Mouse (Mus musculus) bone marrow, adult 2 months (tissue): ENCODE results near the gene Kcng3. TPM values are rescaled to one million over a fixed set of nuclear protein-coding genes. Genes with fewer than 3 reads are reported as not detected.

Source experiments
- H3K27ac ChIP-seq: fragments of 200-500 bp; 2 replicates; pipeline ENCODE4 v1.5.1; 2012; ENCODE audit warnings: low read depth, mild to moderate bottlenecking, control low read depth, inconsistent platforms, low read length; ENCODE audit not compliant: control insufficient read depth, poor library complexity, insufficient read depth
- H3K4me1 ChIP-seq: fragments of 200-500 bp; 2 replicates; pipeline ENCODE4 v1.6.1; 2011; ENCODE audit warnings: low read length; ENCODE audit not compliant: control insufficient read depth, insufficient read depth
- H3K4me3 ChIP-seq: fragments of 200-500 bp; replicated peaks from 2 replicates; pipeline ENCODE3; 2011; ENCODE audit warnings: mild to moderate bottlenecking, low read depth, low read length, control low read depth; ENCODE audit not compliant: control insufficient read depth
- CTCF ChIP-seq: fragments of 200-500 bp; IDR thresholded peaks from 2 replicates; pipeline ENCODE4 v1.5.1; 2011; ENCODE audit warnings: low read length, control low read depth; ENCODE audit not compliant: control insufficient read depth, insufficient read depth
- POLR2A ChIP-seq: fragments of 200-500 bp; IDR thresholded peaks from 2 replicates; pipeline ENCODE4 v1.6.1; 2011; ENCODE audit warnings: low read depth, mild to moderate bottlenecking, control low read depth, low read length, borderline replicate concordance; ENCODE audit not compliant: control insufficient read depth
- WGBS: fragments of 180-500 bp; shearing (Covaris S2); methylation state at CpG from one replicate; pipeline ENCODE4 v1.1.7; 2018; 5-methylcytosine and 5-hydroxymethylcytosine counted together
- polyA plus RNA-seq: library from polyadenylated mRNA; stranded (reverse); fragments of >200 nt; gene quantifications from 2 replicates; pipeline ENCODE4 v1.2.4, GENCODE M21; 2011; ENCODE audit warnings: low replicate concordance; ENCODE audit not compliant: missing spikeins, insufficient read depth, insufficient read length

Kcng3 gene
- polyA plus RNA-seq, 1 experiment, result not detected

DNA sequence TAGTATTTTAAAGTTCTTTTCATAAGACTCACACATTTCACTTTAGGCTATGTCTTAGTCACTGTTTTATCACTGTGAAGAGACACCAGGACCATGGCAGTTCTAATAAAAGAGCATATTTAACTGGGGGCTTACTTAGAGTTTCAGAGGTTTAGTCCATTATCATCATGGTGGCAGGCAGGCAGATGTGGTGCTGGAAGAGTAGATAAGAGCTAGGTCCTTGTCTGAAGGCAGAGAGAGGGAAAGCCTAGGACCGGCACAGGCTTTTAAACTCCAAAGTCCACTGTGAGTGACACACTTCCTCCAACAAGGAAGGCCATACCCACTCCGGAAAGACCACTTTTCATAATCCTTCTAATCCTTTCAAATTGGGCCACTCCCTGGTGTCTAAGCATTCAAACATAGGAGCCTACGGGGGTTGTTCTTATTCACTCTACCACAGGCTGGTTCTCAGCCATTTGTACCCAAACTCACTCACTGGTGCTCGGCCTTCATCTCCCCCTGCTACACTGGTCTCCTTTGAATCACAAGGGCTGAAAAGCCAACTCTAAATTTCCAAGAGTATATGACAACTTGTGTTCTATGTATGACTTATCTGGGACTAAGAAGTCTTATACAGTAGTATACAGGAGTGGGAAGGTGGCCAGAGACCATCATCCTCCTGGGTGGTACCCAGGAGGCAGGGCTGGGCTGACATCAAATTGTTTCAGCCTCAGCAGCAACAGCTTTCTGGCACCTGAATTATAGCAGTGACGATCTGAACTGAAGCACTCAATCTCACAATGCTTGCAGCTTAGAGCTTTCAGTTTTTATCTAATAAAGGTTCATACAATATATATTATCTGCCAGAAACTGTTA lies 69.3 kb downstream of the Kcng3 start:
- Histone ChIP-seq H3K27ac (no peak overlapping the region), H3K4me1 (no peaks in the 10 kb centered on the region; the same call in 1 of the 2 replicates)
- TF ChIP-seq POLR2A, result no peak
- no peak for TF ChIP-seq CTCF

DNA sequence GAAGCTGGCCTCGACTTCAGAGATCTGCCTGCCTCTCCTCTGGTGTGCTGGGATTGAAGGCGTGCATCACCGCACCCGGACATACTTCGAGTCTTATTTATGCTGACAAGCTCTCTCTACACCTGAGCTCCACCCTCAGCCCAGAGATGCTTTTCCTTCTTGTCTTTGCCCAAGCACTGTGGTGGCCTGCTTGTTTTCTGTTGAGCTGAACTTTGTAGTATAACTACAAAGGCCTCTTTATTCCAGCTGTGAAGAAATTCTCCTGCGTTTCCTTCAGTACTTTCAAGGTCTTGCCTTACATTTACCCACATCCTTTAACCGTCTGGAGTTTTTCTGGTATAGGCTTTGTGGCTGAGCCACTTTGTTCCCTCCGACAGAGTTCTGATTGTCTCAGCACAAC lies 72.6 kb downstream of the Kcng3 start:
- H3K4me1 ChIP-seq, result peaks cover 2% of the 10 kb centered on the region
- TF ChIP-seq POLR2A, result no peak
- no peak for TF ChIP-seq CTCF
- no peak overlapping the region for H3K4me3 ChIP-seq
- WGBS, result 75% methylated on average over 8 of the region's 8 CpGs
- H3K27ac ChIP-seq, result no peak overlapping the region

More for the DNA sequence above, 69.3 kb downstream of the Kcng3 start:
- H3K4me3 ChIP-seq, result no peak overlapping the region
- 84% methylated on average over 5 of the region's 5 CpGs for WGBS

DNA sequence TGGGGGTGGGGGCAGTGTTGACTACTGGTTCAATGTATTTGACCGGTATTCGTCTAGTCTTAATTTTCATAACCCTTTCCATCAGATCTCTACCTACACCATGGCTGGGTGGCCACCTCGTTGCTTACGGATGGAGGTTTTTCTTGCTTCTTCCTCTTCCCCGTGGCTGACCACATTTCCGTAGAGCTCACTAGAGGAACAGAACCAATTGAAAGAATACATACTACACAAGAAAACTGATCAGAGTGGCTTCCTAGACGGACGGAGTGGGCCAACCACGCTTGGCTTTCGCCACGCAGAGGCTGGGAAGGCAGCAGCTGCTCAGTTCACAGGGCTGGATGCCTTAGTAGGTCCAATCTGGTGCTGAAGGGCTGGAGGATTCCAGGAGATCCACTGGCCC lies 75.9 kb downstream of the Kcng3 start:
- Histone ChIP-seq H3K4me1 (peaks cover 2% of the 10 kb centered on the region), H3K27ac (no peak overlapping the region), H3K4me3 (no peak overlapping the region)
- no peak for TF ChIP-seq CTCF
- no peak for TF ChIP-seq POLR2A
- 37% methylated on average over 11 of the region's 11 CpGs for WGBS

DNA sequence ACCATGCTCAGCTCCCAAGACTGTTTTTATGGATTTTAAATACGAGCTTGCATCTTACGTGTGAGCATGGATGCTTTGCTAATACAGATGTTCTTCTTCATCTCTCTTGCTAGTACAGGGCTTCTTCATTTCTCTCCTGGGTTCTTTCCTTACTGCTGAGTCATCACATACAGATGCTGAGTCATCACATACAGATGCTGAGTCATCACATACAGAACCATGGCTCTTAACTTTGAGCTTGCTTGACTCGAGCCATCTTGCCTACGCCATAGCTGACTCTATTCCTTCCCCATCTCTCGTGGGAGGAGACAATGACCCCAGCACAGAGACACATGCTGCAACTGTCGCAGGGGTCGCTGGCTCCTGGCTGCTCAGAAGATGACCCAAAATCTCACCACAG lies 76.7 kb downstream of the Kcng3 start:
- TF ChIP-seq CTCF (no peak), POLR2A (no peak)
- no peak overlapping the region for H3K4me3 ChIP-seq
- peaks cover 2% of the 10 kb centered on the region for H3K4me1 ChIP-seq
- 81% methylated on average over 7 of the region's 7 CpGs for WGBS
- no peak overlapping the region for H3K27ac ChIP-seq

DNA sequence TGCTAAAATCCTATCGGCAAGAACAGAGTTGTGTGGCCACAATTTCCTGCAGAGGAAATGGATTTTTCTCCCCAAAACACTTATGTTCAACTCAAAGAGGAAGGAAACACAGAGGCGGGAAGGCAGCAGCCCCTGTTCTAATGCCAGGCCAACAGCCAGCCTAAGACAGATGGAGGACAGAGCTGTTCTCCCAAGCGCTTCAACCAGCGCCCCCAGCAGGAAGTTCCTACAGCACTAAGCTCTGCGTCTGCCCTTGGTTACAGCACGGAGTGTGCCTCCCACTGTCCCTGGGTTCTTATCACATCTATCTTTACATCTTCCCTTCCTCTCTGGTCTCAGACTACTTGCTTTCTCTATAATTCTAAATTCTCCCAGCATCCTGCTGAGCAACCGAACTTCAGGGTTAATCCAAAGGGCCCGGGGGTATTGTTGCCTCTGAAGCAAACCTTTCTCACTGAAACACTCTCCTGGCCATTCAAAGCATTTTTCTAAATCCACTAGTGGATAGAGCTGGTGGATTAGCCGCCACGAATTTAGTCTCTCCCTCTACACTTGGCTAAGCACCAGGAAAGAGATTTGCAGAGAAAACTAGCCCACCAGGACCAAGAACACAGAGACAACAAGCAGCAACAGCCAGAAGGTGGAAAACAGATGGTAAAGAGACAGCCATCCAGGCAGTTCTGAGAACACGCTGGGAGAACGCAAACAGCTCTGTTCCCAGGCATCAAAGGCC lies 83.0 kb downstream of the Kcng3 start:
- Histone ChIP-seq H3K4me3 (no peak overlapping the region), H3K4me1 (no peaks in the 10 kb centered on the region), H3K27ac (no peak overlapping the region)
- 19% methylated on average over 12 of the region's 12 CpGs for WGBS
- no peak for TF ChIP-seq POLR2A
- no peak for TF ChIP-seq CTCF

DNA sequence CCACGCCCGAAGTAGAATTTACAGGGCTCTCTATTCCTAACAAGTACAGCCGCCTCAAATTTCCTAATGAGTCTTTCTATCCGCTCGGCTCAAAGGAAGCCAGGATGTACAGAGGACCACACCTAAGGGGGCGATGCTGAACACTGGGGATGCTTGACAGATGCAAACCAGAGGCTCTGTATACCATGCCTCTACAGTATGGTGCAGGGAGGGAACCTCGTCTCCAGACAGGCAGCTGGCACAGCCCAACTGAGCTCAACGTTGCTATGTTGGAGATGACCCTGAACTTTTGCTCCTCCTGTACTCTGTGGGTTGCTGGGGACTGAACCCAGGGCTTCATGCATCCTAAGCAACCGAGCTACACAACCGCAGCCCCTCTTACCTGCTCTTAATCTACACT lies 84.5 kb downstream of the Kcng3 start:
- H3K27ac ChIP-seq, result no peak overlapping the region
- WGBS, result 82% methylated on average over 10 of the region's 10 CpGs
- no peak overlapping the region for H3K4me3 ChIP-seq
- no peaks in the 10 kb centered on the region for H3K4me1 ChIP-seq
- TF ChIP-seq POLR2A, result no peak
- TF ChIP-seq CTCF, result no peak

DNA sequence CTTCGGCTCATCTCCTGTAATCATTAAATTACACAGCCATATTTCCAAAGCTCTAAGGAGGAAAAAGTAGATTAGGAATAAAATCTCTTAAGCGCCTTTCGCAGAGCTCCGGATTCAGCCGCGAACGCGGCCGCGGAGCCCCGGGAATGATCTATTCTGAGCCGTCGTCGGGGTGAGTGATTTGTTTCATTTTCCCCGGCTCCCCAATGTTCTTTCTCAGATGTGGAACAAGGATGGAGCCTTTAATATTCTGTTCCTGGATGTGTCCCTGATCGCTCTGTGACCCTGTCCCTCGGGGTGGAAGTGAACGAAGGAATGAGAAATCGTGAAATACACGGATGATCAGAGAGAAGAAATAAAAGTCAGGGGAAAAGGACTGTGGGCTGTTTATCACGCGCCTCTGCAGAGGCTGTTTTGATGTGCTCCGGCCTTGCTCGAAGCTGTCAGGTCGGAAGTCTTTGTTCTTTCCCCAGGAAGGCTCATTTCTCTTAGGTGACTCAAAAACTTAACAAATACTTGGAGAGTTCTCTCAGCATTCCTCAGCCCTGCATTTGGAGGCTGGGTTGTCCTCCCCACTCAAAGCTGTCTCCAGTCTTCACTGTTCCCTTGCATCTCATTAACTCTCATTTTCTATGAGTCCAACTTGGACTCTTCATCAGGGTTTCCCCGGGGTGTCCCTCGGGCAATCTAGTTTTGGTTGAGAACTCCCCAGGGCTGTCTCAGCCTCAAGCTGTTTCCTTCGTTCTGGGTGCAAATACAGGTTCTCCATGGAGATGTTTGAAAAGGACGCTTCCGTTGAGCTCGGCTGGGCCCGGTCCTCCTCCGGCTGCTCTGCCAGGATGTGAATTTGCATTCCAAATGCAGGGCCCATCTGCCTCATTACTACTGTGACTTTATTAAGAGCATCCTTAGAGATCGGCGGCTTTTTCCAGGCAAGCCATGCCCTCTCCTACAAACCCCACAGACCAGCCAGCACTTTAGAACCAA lies 85.6 kb downstream of the Kcng3 start:
- WGBS, result 47% methylated on average over 35 of the region's 35 CpGs
- TF ChIP-seq POLR2A (no peak), CTCF (no peak)

More for the DNA sequence above, 85.6 kb downstream of the Kcng3 start:
- Histone ChIP-seq H3K4me1 (no peaks in the 10 kb centered on the region), H3K4me3 (peak overlapping the region; percentile 32), H3K27ac (no peak overlapping the region)
